Mouse (Mus musculus) heart, adult 2 months (tissue): ENCODE data around the gene Stx19. TPM values are rescaled to one million over a fixed set of nuclear protein-coding genes. Genes with fewer than 3 reads are reported as not detected.

ENCODE experiments used
- DNase-seq, 2 experiments: peaks; one replicate each; pipeline ENCODE4 v3.0.0; 2021
- H3K27ac ChIP-seq: fragments of 200-600 bp; 2 replicates; pipeline ENCODE4 v1.8.1; 2022
- H3K27me3 ChIP-seq: fragments of 200-500 bp; 2 replicates; pipeline ENCODE4 v1.6.1; 2012; ENCODE audit warnings: mild to moderate bottlenecking, low read length, inconsistent platforms, mixed read lengths; ENCODE audit not compliant: control insufficient read depth, insufficient read depth
- H3K36me3 ChIP-seq: fragments of 200-500 bp; 2 replicates; pipeline ENCODE4 v1.6.1; 2012; ENCODE audit warnings: low read length, inconsistent platforms; ENCODE audit not compliant: control insufficient read depth, insufficient read depth
- H3K4me1 ChIP-seq: fragments of 200-500 bp; 2 replicates; pipeline ENCODE4 v1.6.1; 2011; ENCODE audit warnings: low read length; ENCODE audit not compliant: control insufficient read depth, insufficient read depth
- H3K4me3 ChIP-seq: fragments of 200-600 bp; 2 replicates; pipeline ENCODE4 v1.8.1; 2022
- H3K79me2 ChIP-seq: fragments of 200-500 bp; replicated peaks from 2 replicates; pipeline ENCODE4 v1.6.1; 2012; ENCODE audit warnings: mild to moderate bottlenecking, inconsistent platforms, low read length, moderate library complexity, mixed read lengths; ENCODE audit not compliant: control insufficient read depth, insufficient read depth
- H3K9ac ChIP-seq: fragments of 200-500 bp; 2 replicates; pipeline ENCODE4 v1.6.1; 2012; ENCODE audit warnings: low read depth, mild to moderate bottlenecking, control low read depth, inconsistent platforms, low read length, mixed read lengths
- CTCF ChIP-seq: fragments of 200-600 bp; IDR thresholded peaks from 2 replicates; pipeline ENCODE4 v1.8.1; 2022; ENCODE audit warnings: antibody characterized with exemption, mild to moderate bottlenecking, moderate library complexity
- EP300 ChIP-seq: fragments of 200-500 bp; IDR thresholded peaks from 2 replicates; pipeline ENCODE4 v1.6.1; 2011; ENCODE audit warnings: low read depth, low read length, control low read depth; ENCODE audit not compliant: insufficient read depth
- POLR2A ChIP-seq: fragments of 200-500 bp; IDR thresholded peaks from 2 replicates; pipeline ENCODE4 v1.6.1; 2011; ENCODE audit warnings: mild to moderate bottlenecking, low read depth, low read length, control low read depth; ENCODE audit not compliant: insufficient read depth
- WGBS: fragments of 180-500 bp; shearing (Covaris S2); methylation state at CpG from one replicate; pipeline ENCODE4 v1.1.7; 2018; 5-methylcytosine and 5-hydroxymethylcytosine counted together
- intact Hi-C: fragments of 180-260 bp; cut with DNase I; formaldehyde crosslinking; loops from one replicate; pipeline ENCODE4 v1.15.1; 2025
- microRNA-seq, 2 experiments: library from miRNA; unstranded; fragments of <30 nt; microRNA quantifications; one replicate each; pipeline ENCODE4 v1.2.0; 2021
- polyA plus RNA-seq: library from polyadenylated mRNA; depleted of rRNA; stranded (reverse); fragments of >200 nt; gene quantifications from 2 replicates; pipeline ENCODE4 v1.2.3, GENCODE M21; 2012; rRNA removed
- total RNA-seq, 2 experiments: library from RNA; stranded (reverse); gene quantifications; 2 replicates each; pipeline ENCODE4 v1.2.3; 2021

Stx19 gene
- total and polyA plus RNA-seq, 3 experiments = 0.06 TPM; not detected in 2

- no peak overlapping the region for H3K27ac ChIP-seq
- intact Hi-C loops = no loop called here
These were observed 47.0 kb downstream of the Stx19 start for GRCm38 (mm10) chr16:62861455-62861854.

GRCm38 (mm10) chr16:62872688-62873117 lies 58.2 kb downstream of the Stx19 start:
- H3K27ac ChIP-seq = no peak overlapping the region
- H3K4me3 ChIP-seq = no peak overlapping the region
- intact Hi-C loops = no loop called here
- H3K27me3 ChIP-seq = no peaks in the 10 kb centered on the region
- H3K79me2 ChIP-seq = no peaks in the 10 kb centered on the region; the same call in 1 of the 2 replicates
- H3K9ac ChIP-seq = no peak overlapping the region
- H3K36me3 ChIP-seq = no peaks in the 10 kb centered on the region
- no peak for DNase-seq
- 75% methylated on average over 5 of the region's 5 CpGs for whole genome bisulfite sequencing
- H3K4me1 ChIP-seq = no peaks in the 10 kb centered on the region; the same call in 1 of the 2 replicates
- TF ChIP-seq POLR2A (no peak), CTCF (no peak), EP300 (no peak)

More at GRCm38 (mm10) chr16:62861455-62861854, 47.0 kb downstream of the Stx19 start:
- peaks cover 3% of the 10 kb centered on the region; the same call in 1 of the 2 replicates for H3K79me2 ChIP-seq
- no peaks in the 10 kb centered on the region for H3K27me3 ChIP-seq
- peaks cover 2% of the 10 kb centered on the region; the same call in 1 of the 2 replicates for H3K36me3 ChIP-seq
- no peaks in the 10 kb centered on the region; the same call in 1 of the 2 replicates for H3K4me1 ChIP-seq
- H3K4me3 ChIP-seq = no peak overlapping the region
- no peak for DNase-seq
- H3K9ac ChIP-seq = no peak overlapping the region
- 38% methylated on average over 6 of the region's 6 CpGs for WGBS
- no peak for TF ChIP-seq CTCF
- no peak for TF ChIP-seq POLR2A
- TF ChIP-seq EP300 = no peak

- Histone ChIP-seq H3K79me2 (no peaks in the 10 kb centered on the region; the same call in 1 of the 2 replicates), H3K9ac (no peak overlapping the region), H3K27me3 (no peaks in the 10 kb centered on the region), H3K36me3 (no peaks in the 10 kb centered on the region), H3K4me3 (no peak overlapping the region), H3K27ac (no peak overlapping the region), H3K4me1 (no peaks in the 10 kb centered on the region; the same call in 1 of the 2 replicates)
- TF ChIP-seq EP300 (no peak), POLR2A (no peak), CTCF (no peak)
- WGBS = 82% methylated on average over 4 of the region's 4 CpGs
- DNase-seq = no peak
- intact Hi-C loops = no loop called here
These were observed 58.7 kb downstream of the Stx19 start for GRCm38 (mm10) chr16:62873180-62873579.

Small RNAs within 50 kb of the gene (microRNA-seq; reads per million reads assigned to microRNA genes)
- 0 reads per million in 2 experiments for gene Gm25986

Other genes starting within 250 kb of the Stx19 start
- 1 to 10 TPM; 3.7 to 5.3 TPM for gene Nsun3, start 27.9 kb upstream of the Stx19 start, total RNA-seq
- gene Nsun3, start 27.9 kb upstream of the Stx19 start, polyA plus RNA-seq = 3.0 and 5.7 TPM in 2 replicates
- 1 to 10 TPM; 7.5 to 8.1 TPM for gene Arl13b, start 32.4 kb downstream of the Stx19 start, total RNA-seq
- 1.4 and 5.5 TPM in 2 replicates for gene Arl13b, start 32.4 kb downstream of the Stx19 start, polyA plus RNA-seq
- gene Pros1, start 39.6 kb downstream of the Stx19 start, total RNA-seq = 10 to 100 TPM; 15.5 to 17.0 TPM
- 5.9 and 10.2 TPM in 2 replicates for gene Pros1, start 39.6 kb downstream of the Stx19 start, polyA plus RNA-seq